Mouse (Mus musculus): Measurements from ENCODE around the gene Kif23. TPM values are rescaled to one million over a fixed set of nuclear protein-coding genes. Genes with fewer than 3 reads are reported as not detected.

The Kif23 gene
- polyA plus RNA-seq, 1 experiment from 2014 or later = 106 TPM

DNA sequence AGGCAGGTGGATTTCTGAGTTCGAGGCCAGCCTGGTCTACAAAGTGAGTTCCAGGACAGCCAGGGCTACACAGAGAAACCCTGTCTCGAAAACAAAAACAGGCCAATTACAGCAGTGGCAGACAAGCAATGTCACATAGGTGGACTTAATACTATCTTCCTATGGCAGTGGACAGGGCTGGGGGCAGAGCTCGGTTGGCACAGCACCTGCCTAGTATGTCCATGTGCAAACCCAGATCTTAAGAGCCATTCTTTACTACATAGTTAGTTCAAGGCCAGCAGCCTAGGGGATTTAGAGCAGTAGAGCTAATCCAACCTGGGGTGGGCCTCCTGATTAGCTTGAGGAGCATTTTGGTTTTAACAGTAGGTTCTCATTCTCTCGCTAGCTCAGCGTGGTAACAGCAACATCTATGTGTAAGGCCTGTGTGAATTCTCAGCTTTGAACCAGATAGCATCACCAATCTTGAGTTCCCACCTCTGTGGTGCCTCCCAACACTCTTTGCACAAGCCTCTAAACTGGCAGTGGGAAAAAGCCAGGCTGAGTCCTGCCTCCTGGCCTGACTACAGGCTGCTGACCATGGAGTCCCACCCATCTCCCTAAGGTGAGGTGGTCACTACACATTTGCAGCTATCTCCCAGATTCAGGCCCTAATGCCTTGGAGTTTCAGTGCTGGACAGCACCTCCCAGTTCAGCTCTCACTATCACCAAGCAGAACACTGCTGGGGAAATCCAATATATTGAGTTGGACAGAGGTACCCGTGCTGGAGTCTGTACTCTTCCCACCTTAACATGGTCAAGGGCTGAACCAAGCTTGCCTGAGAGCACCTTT is 35.1 kb downstream of the Kif23 start:
- Histone ChIP-seq H3K4me3 (replicated peaks) (no peak overlapping the region), H3K27me3 (replicated peaks) (no peaks in the 10 kb centered on the region), H3K9ac (no peak overlapping the region), H3K9me3 (no peaks in the 10 kb centered on the region), H3K36me3 (peaks cover 17% of the 10 kb centered on the region), H3K4me2 (no peak overlapping the region), H3K27ac (no peak overlapping the region), H3K4me1 (peaks cover 15% of the 10 kb centered on the region)
- ATAC-seq (ENCODE audit: insufficient read depth, low FRiP score, low read depth) = no peak
- 58% methylated on average over 6 of the region's 6 CpGs for WGBS

DNA sequence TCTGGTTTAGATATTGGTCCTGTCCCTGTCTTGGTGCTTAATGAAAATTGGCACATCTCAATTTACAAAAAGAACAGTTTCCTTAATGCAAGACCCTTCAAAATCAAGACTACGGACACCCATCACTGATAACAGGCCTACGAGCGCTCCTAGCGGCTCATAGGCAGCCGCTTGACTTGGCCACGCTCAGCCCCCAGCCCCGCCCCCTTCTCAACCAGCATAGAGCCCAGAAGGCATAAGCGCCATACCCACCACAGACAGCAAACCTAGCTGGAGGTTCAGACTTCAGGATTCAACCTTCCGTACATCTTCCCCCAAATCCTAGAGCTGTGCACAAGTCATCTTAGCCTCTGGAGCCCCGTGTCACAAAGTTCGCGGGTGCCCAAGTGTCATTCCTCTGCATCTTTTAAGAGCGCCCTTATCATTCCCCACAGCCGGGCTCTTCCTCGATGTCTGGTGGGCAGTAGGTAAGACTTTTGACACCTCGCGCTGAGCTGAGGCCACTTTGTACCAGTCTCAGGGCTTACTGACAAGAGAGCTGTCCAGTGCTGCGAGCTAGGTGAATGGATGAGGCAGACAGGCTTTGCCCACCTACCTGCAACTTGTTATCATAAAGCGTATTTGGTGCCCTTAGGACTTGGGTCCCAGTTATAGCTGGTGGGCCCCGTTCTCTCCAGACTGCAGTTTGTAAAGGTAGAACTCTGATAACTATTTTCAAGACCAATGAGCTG is 35.9 kb downstream of the Kif23 start:
- ATAC-seq (ENCODE audit: insufficient read depth, low FRiP score, low read depth) = no peak
- no peaks in the 10 kb centered on the region for H3K9me3 ChIP-seq
- no peak overlapping the region for H3K4me2 ChIP-seq
- H3K4me1 ChIP-seq = peaks cover 15% of the 10 kb centered on the region
- no peak overlapping the region for H3K27ac ChIP-seq
- H3K4me3 ChIP-seq (replicated peaks) = no peak overlapping the region
- H3K36me3 ChIP-seq = peaks cover 17% of the 10 kb centered on the region
- H3K9ac ChIP-seq = no peak overlapping the region
- no peaks in the 10 kb centered on the region for H3K27me3 ChIP-seq (replicated peaks)
- 44% methylated on average over 20 of the region's 20 CpGs for WGBS

DNA sequence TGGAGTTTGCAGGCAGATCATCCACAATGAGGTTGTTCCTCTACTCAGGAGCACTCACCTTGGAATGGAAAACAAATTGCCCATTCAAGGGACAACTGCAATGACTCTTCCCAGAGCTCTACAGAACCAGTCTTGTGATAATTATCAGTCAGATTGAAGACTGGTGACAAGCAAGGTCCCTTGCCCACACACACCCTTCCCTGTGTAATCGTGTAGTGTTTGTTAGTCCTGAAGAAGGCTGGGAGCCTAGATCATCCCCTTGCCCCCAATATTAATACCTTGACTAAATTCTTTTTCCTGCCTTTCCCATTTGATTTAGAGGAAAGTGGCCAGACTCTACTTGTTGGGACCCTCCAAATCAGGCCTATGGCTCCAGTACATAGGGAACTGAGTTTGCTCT is 36.9 kb downstream of the Kif23 start:
- 84% methylated on average over 1 of the region's 1 CpGs for WGBS
- peaks cover 17% of the 10 kb centered on the region for H3K36me3 ChIP-seq

DNA sequence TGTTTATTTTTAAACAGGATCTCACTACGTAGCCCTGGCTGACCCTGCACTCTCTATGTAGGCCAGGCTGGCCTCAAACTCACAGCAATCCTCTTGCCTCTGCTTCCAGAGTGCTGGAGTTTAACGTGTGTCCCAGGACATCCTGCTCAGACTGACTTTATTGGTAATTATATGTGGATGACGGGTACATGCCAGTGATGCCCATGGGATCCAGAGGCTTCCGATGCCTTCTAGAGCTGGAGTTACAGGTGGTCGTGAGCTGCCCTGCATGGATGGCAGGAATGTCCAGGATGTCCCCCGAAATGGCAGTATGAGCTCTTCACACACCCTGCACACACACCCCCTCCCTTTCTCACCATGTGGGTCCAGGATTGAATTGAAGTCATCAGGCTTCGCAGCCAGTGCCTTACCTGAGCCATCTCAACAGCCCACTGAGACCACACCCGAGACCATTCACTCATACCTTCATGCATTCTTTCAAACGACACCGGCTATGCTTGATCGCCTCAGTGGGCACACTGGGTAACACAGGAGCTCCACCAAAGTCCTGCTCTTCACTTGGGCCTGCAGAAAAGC is 37.7 kb downstream of the Kif23 start:
- no peak for ATAC-seq (ENCODE audit: insufficient read depth, low FRiP score, low read depth)
- no peak overlapping the region for H3K27ac ChIP-seq
- H3K27me3 ChIP-seq (replicated peaks) = no peaks in the 10 kb centered on the region
- H3K4me1 ChIP-seq = peaks cover 25% of the 10 kb centered on the region
- no peak overlapping the region for H3K9ac ChIP-seq
- H3K9me3 ChIP-seq = no peaks in the 10 kb centered on the region
- peaks cover 17% of the 10 kb centered on the region for H3K36me3 ChIP-seq
- no peak overlapping the region for H3K4me2 ChIP-seq
- no peak overlapping the region for H3K4me3 ChIP-seq (replicated peaks)
- 90% methylated on average over 11 of the region's 11 CpGs for WGBS

More for the DNA sequence above, 36.9 kb downstream of the Kif23 start:
- Histone ChIP-seq H3K4me1 (peaks cover 20% of the 10 kb centered on the region), H3K4me2 (no peak overlapping the region), H3K27ac (no peak overlapping the region), H3K27me3 (replicated peaks) (no peaks in the 10 kb centered on the region), H3K4me3 (replicated peaks) (no peak overlapping the region), H3K9me3 (no peaks in the 10 kb centered on the region), H3K9ac (no peak overlapping the region)
- no peak for ATAC-seq (ENCODE audit: insufficient read depth, low FRiP score, low read depth)

- Histone ChIP-seq H3K4me3 (replicated peaks) (no peak overlapping the region), H3K4me1 (peaks cover 26% of the 10 kb centered on the region), H3K27ac (no peak overlapping the region), H3K9ac (no peak overlapping the region), H3K4me2 (no peak overlapping the region), H3K27me3 (replicated peaks) (no peaks in the 10 kb centered on the region), H3K9me3 (no peaks in the 10 kb centered on the region), H3K36me3 (peaks cover 17% of the 10 kb centered on the region)
- 75% methylated on average over 3 of the region's 3 CpGs for WGBS
- no peak for ATAC-seq (ENCODE audit: insufficient read depth, low FRiP score, low read depth)
Observed at GRCm38 (mm10) chr9:61908341-61908740, 38.2 kb downstream of the Kif23 start.

DNA sequence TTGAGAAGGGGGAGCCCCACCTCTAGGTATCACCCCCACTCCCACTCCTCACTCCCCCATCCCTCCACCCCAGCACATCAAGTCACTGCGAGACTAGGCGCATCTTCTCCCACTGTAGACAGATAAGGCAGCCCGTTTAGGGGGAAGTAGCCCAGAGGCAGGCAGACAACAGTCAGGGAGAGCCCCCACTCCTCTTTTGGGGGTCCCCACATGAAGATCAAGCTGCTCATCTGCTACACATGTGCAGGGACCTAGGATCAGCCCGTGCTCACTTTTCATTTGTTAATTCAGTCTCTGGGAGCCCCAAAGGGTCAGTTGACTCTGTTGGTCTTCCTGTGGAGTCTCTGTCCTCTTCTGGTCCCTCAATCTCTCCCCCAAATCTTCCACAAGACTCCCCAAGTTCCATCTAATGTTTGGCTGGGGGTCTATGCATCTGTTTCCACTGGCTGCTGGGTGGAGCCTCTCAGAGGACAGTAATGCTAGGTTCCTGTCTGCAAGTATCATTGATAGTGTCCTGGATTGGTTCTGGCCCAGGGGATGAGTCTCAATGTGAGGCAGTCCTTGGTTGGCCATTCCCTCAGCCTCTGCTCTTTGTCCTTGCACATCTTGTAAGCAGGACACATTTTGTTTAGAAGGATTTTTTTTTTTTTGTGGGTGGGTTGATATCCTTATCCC is 38.8 kb downstream of the Kif23 start:
- no peak overlapping the region for H3K27ac ChIP-seq
- H3K4me1 ChIP-seq = peaks cover 21% of the 10 kb centered on the region
- H3K4me2 ChIP-seq = no peak overlapping the region
- no peak overlapping the region for H3K4me3 ChIP-seq (replicated peaks)
- WGBS = 76% methylated on average over 4 of the region's 4 CpGs
- H3K27me3 ChIP-seq (replicated peaks) = no peaks in the 10 kb centered on the region
- peaks cover 14% of the 10 kb centered on the region for H3K36me3 ChIP-seq
- H3K9me3 ChIP-seq = no peaks in the 10 kb centered on the region
- ATAC-seq (ENCODE audit: insufficient read depth, low FRiP score, low read depth) = no peak
- H3K9ac ChIP-seq = no peak overlapping the region

DNA sequence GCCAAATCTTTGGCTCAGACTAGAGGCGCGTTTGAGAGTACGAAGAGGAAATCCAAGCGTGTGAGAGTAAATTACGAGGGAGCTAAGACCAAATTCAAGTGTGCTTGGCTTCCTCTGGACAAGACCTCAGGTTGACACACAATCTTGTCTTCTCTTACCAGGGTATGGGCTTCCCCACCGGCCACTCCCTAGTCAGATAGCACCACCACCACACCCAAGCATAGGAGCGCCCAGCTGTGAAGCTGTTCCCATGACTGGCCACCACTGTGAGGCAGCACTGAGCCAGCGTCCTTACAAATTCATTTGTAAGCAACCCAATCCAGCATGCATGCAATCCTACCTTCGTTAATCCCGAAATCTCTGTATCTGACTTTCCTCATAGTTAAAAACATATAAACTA is 39.7 kb downstream of the Kif23 start:
- ATAC-seq (ENCODE audit: insufficient read depth, low FRiP score, low read depth) = no peak
- no peak overlapping the region for H3K9ac ChIP-seq
- no peak overlapping the region for H3K27ac ChIP-seq
- peaks cover 7% of the 10 kb centered on the region; the same call in 1 of the 2 replicates for H3K27me3 ChIP-seq (replicated peaks)
- no peak overlapping the region for H3K4me2 ChIP-seq
- 58% methylated on average over 10 of the region's 10 CpGs for WGBS
- no peak overlapping the region for H3K4me3 ChIP-seq (replicated peaks)
- no peaks in the 10 kb centered on the region for H3K9me3 ChIP-seq
- H3K36me3 ChIP-seq = peaks cover 5% of the 10 kb centered on the region
- H3K4me1 ChIP-seq = peaks cover 15% of the 10 kb centered on the region

DNA sequence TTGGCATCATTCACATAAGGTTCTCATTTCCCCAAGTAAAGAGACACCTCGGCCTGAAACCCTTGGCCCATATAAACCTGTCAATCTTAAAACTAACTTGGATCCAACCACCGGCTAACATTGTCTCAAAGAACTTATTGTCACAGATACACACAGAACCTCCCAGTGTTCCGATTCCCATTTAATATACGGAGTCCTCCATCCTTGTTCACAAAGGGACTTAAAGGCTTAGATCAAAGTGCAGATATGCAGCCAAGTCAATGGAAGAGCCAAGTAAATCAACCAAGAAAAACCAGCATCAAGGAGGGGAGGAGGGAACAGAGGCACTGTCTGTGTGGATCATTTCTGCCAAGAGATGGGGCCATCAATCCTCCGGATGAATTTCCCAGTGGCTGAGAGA is 41.0 kb downstream of the Kif23 start:
- H3K36me3 ChIP-seq = no peaks in the 10 kb centered on the region
- 70% methylated on average over 5 of the region's 5 CpGs for WGBS
- peaks cover 15% of the 10 kb centered on the region for H3K4me1 ChIP-seq
- H3K9ac ChIP-seq = no peak overlapping the region
- H3K27me3 ChIP-seq (replicated peaks) = peaks cover 13% of the 10 kb centered on the region; the same call in 1 of the 2 replicates
- no peak overlapping the region for H3K4me2 ChIP-seq
- no peak overlapping the region for H3K4me3 ChIP-seq (replicated peaks)
- ATAC-seq (ENCODE audit: insufficient read depth, low FRiP score, low read depth) = no peak
- no peak overlapping the region for H3K27ac ChIP-seq
- no peaks in the 10 kb centered on the region for H3K9me3 ChIP-seq

GRCm38 (mm10) chr9:61904201-61904600 is 42.4 kb downstream of the Kif23 start:
- Histone ChIP-seq H3K4me2 (no peak overlapping the region), H3K27ac (peak overlapping the region; percentile 45; the same call in 1 of the 2 replicates)

DNA sequence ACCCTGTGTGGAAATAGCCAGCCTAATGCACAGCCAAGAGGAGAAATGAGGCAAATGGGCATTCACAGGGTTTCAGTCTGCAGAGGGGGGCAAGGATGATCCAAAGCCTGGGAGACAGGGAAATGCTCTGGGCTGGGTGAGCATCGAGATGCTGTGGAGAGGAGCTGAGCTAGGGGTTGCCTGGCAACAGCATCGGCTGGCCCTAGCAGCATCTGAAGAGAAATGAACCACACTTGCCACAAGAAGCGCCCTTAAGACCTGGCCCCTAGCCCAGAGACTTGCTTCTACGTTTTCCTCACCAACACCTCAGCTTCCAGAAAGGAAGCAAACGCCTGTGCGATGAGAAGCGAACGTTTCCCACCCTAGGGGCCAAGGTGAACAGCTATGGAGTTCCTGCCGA is 44.1 kb downstream of the Kif23 start:
- no peak overlapping the region for H3K4me3 ChIP-seq (replicated peaks)
- H3K9ac ChIP-seq = no peak overlapping the region
- H3K4me2 ChIP-seq = no peak overlapping the region
- 60% methylated on average over 9 of the region's 9 CpGs for WGBS
- no peak for ATAC-seq (ENCODE audit: insufficient read depth, low FRiP score, low read depth)
- peaks cover 15% of the 10 kb centered on the region for H3K4me1 ChIP-seq
- H3K36me3 ChIP-seq = no peaks in the 10 kb centered on the region
- no peak overlapping the region for H3K27ac ChIP-seq
- no peaks in the 10 kb centered on the region for H3K9me3 ChIP-seq
- peaks cover 13% of the 10 kb centered on the region; the same call in 1 of the 2 replicates for H3K27me3 ChIP-seq (replicated peaks)

More at GRCm38 (mm10) chr9:61904201-61904600, 42.4 kb downstream of the Kif23 start:
- H3K4me1 ChIP-seq = peaks cover 15% of the 10 kb centered on the region
- no peak overlapping the region for H3K9ac ChIP-seq
- peaks cover 13% of the 10 kb centered on the region; the same call in 1 of the 2 replicates for H3K27me3 ChIP-seq (replicated peaks)
- H3K4me3 ChIP-seq (replicated peaks) = no peak overlapping the region
- H3K36me3 ChIP-seq = no peaks in the 10 kb centered on the region
- peak; percentile 70; the same call in 1 of the 2 replicates for ATAC-seq (ENCODE audit: insufficient read depth, low FRiP score, low read depth)
- H3K9me3 ChIP-seq = no peaks in the 10 kb centered on the region
- 24% methylated on average over 7 of the region's 7 CpGs for WGBS

DNA sequence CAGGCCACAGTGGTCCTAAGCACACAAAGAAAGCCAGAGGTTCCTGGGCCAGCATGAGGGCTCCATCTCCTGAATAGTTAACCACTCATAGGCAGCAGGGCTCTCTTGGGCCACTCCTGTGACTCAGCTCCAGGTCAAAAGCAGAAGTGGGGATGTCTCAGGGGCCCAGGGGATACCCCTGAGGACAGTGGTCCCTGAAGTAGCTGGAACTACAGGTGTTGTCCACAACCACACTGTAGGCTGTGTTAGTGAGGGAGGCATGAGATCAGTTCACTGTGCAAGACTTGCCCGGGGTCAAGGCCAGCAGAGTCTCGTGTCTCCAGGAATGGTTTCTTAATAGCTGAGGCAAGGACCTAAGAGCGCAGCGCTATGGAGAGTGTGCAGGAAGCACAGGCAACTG is 45.0 kb downstream of the Kif23 start:
- H3K9me3 ChIP-seq = no peaks in the 10 kb centered on the region
- H3K36me3 ChIP-seq = no peaks in the 10 kb centered on the region
- no peak for ATAC-seq (ENCODE audit: insufficient read depth, low FRiP score, low read depth)
- peaks cover 13% of the 10 kb centered on the region; the same call in 1 of the 2 replicates for H3K27me3 ChIP-seq (replicated peaks)
- 80% methylated on average over 4 of the region's 4 CpGs for WGBS
- H3K4me1 ChIP-seq = peaks cover 15% of the 10 kb centered on the region
- no peak overlapping the region for H3K4me2 ChIP-seq
- no peak overlapping the region for H3K4me3 ChIP-seq (replicated peaks)
- H3K9ac ChIP-seq = no peak overlapping the region
- H3K27ac ChIP-seq = no peak overlapping the region

Data from stomach, embryonic 15.5 days (tissue).